Mouse (Mus musculus) MEL (cell line): Measurements from ENCODE around the gene Tmem131.

ENCODE experiments used
- CHD1 ChIP-seq: IDR thresholded peaks from 2 replicates; pipeline ENCODE4 v1.6.1; 2012; ENCODE audit warnings: low read depth, mild to moderate bottlenecking, inconsistent platforms, low read length, improper control_type of control experiment
- CTCF ChIP-seq, 3 experiments: IDR thresholded peaks in 2 of 3; conservative IDR thresholded peaks in 1 of 3; 2 replicates each; pipeline ENCODE4 v1.5.1; 2011 to 2012; ENCODE audit warnings: low read length in 3 of 3, low read depth in 2 of 3, mild to moderate bottlenecking in 2 of 3, improper control_type of control experiment in 1 of 3, inconsistent platforms in 1 of 3, mixed read lengths in 1 of 3, moderate library complexity in 1 of 3; ENCODE audit not compliant: control insufficient read depth in 1 of 3, insufficient read depth in 1 of 3, poor library complexity in 1 of 3, severe bottlenecking in 1 of 3
- POLR2A ChIP-seq, 2 experiments: IDR thresholded peaks; 2 replicates each; pipeline ENCODE4 v1.6.1; 2011 to 2012; ENCODE audit warnings: low read length in 2 of 2, mild to moderate bottlenecking in 2 of 2, control low read depth in 1 of 2, improper control_type of control experiment in 1 of 2, low read depth in 1 of 2, moderate library complexity in 1 of 2; ENCODE audit not compliant: control insufficient read depth in 1 of 2, insufficient read depth in 1 of 2, poor library complexity in 1 of 2
- USF1 ChIP-seq: IDR thresholded peaks from 2 replicates; pipeline ENCODE4 v1.6.1; 2014; ENCODE audit warnings: low read depth, mild to moderate bottlenecking, inconsistent platforms, low read length, improper control_type of control experiment, moderate library complexity
- ZNF384 ChIP-seq: IDR thresholded peaks from 2 replicates; pipeline ENCODE4 v1.6.1; 2012; ENCODE audit warnings: low read depth, mild to moderate bottlenecking, inconsistent platforms, low read length, improper control_type of control experiment

DNA sequence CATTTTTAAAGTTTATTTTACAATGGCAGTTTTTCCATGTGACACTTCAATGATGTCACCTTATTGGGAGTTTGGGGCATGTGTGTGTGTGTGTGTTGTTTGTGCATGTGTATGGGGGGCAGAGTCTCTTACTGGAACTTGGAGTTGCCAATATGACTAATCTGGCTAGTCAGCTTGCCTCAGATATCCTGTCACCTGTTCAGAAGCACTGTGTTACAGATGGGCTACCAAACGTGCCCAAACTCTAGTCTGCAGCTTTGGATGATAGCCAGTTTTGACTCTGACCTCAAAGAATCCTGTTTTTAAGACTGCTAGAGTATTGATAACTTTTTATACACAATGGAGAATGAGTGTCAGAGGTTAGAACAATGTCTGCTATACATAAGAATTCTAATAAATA is 64.3 kb downstream of the Tmem131 start:
- TF ChIP-seq USF1 (no peak; the same call in 1 of the 2 replicates), CTCF (IDR thresholded peaks at IDR 0.05 in 2 of 3, conservative IDR thresholded peaks at IDR 0.05 in 1 of 3; ENCODE audit: control insufficient read depth in 1 of 3, insufficient read depth in 1 of 3, low read depth in 2 of 3, low read length in 3 of 3, poor library complexity in 1 of 3, severe bottlenecking in 1 of 3) (no peak), POLR2A (IDR thresholded peaks at IDR 0.05; ENCODE audit: control insufficient read depth in 1 of 2, insufficient read depth in 1 of 2, low read depth in 1 of 2, low read length in 2 of 2, poor library complexity in 1 of 2) (no peak), CHD1 (no peak), ZNF384 (no peak)
